Comparison of ENCODE assay signal across 8 mouse cellular contexts in genomic region chr13:48625433-48626184, GRCm38 (mm10). TPM values are rescaled to one million over a fixed set of nuclear protein-coding genes. Genes with fewer than 3 reads are reported as not detected.
A peak's percentile ranks its signal among the peaks of the same experiment; 100 is the strongest.
DNase-seq lines count a peak whose midpoint lies in the region; ATAC-seq lines count a peak whose summit lies in the region.

Gene Ptpdc1 (minus strand): TSS chr13:48625664.

- 0 out of 2 replicates have a peak, but pooled peaks cover 6% of the 10 kb centered on the region for H3K27me3 ChIP-seq in hindbrain, embryonic 13.5 days

- H3K9me3 ChIP-seq in hindbrain, embryonic 13.5 days, result no peaks in the 10 kb centered on the region

- peak; percentile 99 for ATAC-seq in hindbrain, embryonic 13.5 days (ENCODE audit: low FRiP score)

- H3K4me1 ChIP-seq in hindbrain, embryonic 13.5 days (replicated peaks), result peaks cover 7% of the 10 kb centered on the region

- peak within 1 kb of the TSS; percentile 95 for H3K27ac ChIP-seq in hindbrain, embryonic 13.5 days

- H3K36me3 ChIP-seq in hindbrain, embryonic 13.5 days, result no peaks in the 10 kb centered on the region

- H3K4me2 ChIP-seq in hindbrain, embryonic 13.5 days, result peak within 1 kb of the TSS; percentile 67

- WGBS in hindbrain, embryonic 13.5 days, result 2% methylated on average over 76 of the region's 76 CpGs

- DNase-seq in WW6 (ENCODE audit: low read depth, low spot score), result peak; percentile 65
- peak; percentile 97 for DNase-seq in cerebellum, postnatal 36 days
- peak; percentile 95 for DNase-seq in frontal cortex, postnatal 25 days (ENCODE audit: low spot score in 2 of 2)
- peak; percentile 96 to 97 for DNase-seq in layer of hippocampus, postnatal 14 days (ENCODE audit: low spot score in 2 of 2)
- peak; percentile 98 for DNase-seq in lung, postnatal 10 days
- DNase-seq in ovary, postnatal 14 days (ENCODE audit: low spot score), result peak; percentile 94
- DNase-seq in thymus, postnatal 10 days (ENCODE audit: low spot score in 2 of 2), result peak; percentile 93 to 96

- peak within 1 kb of the TSS; percentile 93 for H3K9ac ChIP-seq in hindbrain, embryonic 13.5 days

- H3K4me3 ChIP-seq in hindbrain, embryonic 13.5 days, result peak within 1 kb of the TSS; percentile 80

RNA-seq across cellular contexts. Expression of gene Ptpdc1, which starts in this region (rescaled TPM):
- polyA plus RNA-seq in hindbrain, embryonic 13.5 days (2015; fragmentation: Nextera tagmentation; extraction: Ambion mirVana), result 15.1 and 15.9 TPM in 2 replicates
- 10 to 100 TPM; 38.2 to 43.0 TPM for total RNA-seq in layer of hippocampus, postnatal 14 days (2021)

Comparison
In these comparisons a context has a peak if more than half of its experiments do, and no peak if none do; other contexts are left out.
1. Peak in every context shown above with its lines: DNase-seq, ATAC-seq, H3K4me3 ChIP-seq and H3K27ac ChIP-seq.